Mouse (Mus musculus) small intestine, adult 10 weeks (tissue): ENCODE measurements around the gene Rbbp8nl. TPM values are rescaled to one million over a fixed set of nuclear protein-coding genes. Genes with fewer than 3 reads are reported as not detected.

Source experiments
- polyA plus RNA-seq: library from polyadenylated mRNA; stranded (reverse); fragments of 350-450 nt; fragmentation: Illumina TruSeq; extraction: RNeasy Lipid Tissue Mini Kit (QIAGEN cat#74804); gene quantifications from one replicate; pipeline ENCODE4 v1.2.3, GENCODE M21; 2014; ENCODE audit warnings: low replicate concordance

Rbbp8nl gene
- not detected for polyA plus RNA-seq

GRCm38 (mm10) chr2:180289440-180290108 is at the start of gene Rbbp8nl:
Gene Rbbp8nl, minus strand, starts transcription at chr2:180289879.

GRCm38 (mm10) chr2:180334551-180334986 is 44.9 kb upstream of the Rbbp8nl start, which contains the start of gene Gata5:
Gene Gata5, minus strand, starts transcription at chr2:180334699.

GRCm38 (mm10) chr2:180273394-180274244 is 16.1 kb downstream of the Rbbp8nl start, which contains the start of gene Cables2:
Gene Cables2, minus strand, starts transcription at chr2:180273496.

GRCm38 (mm10) chr2:180257001-180257521 is 32.6 kb downstream of the Rbbp8nl start, which contains the start of gene Rps21:
Gene Rps21, plus strand, starts transcription at chr2:180257377.

Other genes with a start within 250 kb of the Rbbp8nl start
- 50.3 TPM for gene Psma7, start 247.4 kb downstream of the Rbbp8nl start, polyA plus RNA-seq
- gene Ss18l1, start 247.4 kb downstream of the Rbbp8nl start, polyA plus RNA-seq: 7.5 TPM
- gene Mtg2, start 219.3 kb downstream of the Rbbp8nl start, polyA plus RNA-seq: 1.6 TPM
- gene Hrh3, start 185.4 kb downstream of the Rbbp8nl start, polyA plus RNA-seq: not detected
- gene Osbpl2, start 170.6 kb downstream of the Rbbp8nl start, polyA plus RNA-seq: 45.5 TPM
- 9.9 TPM for gene Adrm1, start 118.4 kb downstream of the Rbbp8nl start, polyA plus RNA-seq
- gene Lama5, start 64.0 kb downstream of the Rbbp8nl start, polyA plus RNA-seq: 3.6 TPM
- gene Rps21, start 32.5 kb downstream of the Rbbp8nl start, polyA plus RNA-seq: 82.3 TPM
- 15.0 TPM for gene Cables2, start 16.4 kb downstream of the Rbbp8nl start, polyA plus RNA-seq
- 10.9 TPM for gene Gata5, start 44.8 kb upstream of the Rbbp8nl start, polyA plus RNA-seq
- 0.89 TPM for gene Slco4a1, start 166.4 kb upstream of the Rbbp8nl start, polyA plus RNA-seq
- not detected for gene Ntsr1, start 210.1 kb upstream of the Rbbp8nl start, polyA plus RNA-seq